ENCODE assay signal across 18 mouse cellular contexts in the genomic region with DNA sequence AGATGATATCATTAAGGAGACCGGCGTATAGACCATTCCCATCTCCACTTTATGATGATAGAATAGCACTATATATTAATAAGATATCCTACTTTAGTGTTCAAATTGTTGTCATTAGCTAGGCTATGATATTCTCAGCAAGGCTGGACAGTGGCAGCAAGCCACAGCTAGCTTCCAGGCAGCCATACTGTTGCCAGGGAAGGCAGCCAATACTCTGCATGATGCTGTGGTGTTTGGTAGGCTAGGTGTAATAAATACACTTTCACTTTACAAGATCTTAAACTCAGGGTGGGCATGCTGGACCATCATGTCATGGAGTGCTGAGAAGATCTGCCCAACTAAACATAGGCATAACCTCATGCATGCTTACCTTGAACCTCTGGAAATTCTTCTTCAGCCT.
DNase-seq lines count a peak whose midpoint lies in the region; TF ChIP-seq lines count a peak whose summit lies in the region.
"Had no signal": no experiment of that assay in that cellular context is flagged by ENCODE, and none has a peak within 500 bp of the region (broad histone marks: within the 10 kb centered on the region; RNA-seq: fewer than 3 reads in every experiment).

No protein-coding gene starts in this region.

- H3K4me1 ChIP-seq in cerebellum, adult 2 months (ENCODE audit: control insufficient read depth, insufficient read depth, low read length) = no peaks in the 10 kb centered on the region; the same call in 1 of the 2 replicates
- H3K4me1 ChIP-seq in heart, adult 2 months (ENCODE audit: control insufficient read depth, insufficient read depth, low read length) = no peaks in the 10 kb centered on the region
- H3K4me1 ChIP-seq: forebrain, embryonic 10.5 days; forebrain, embryonic 13.5 days; hindbrain, embryonic 12.5 days; hindbrain, embryonic 15.5 days had no signal

- intact Hi-C loops in heart, adult 2 months (cut with DNase I) = no loop called here
- intact Hi-C loops in heart, postnatal 25 days (cut with DNase I) = no loop called here

- no peaks in the 10 kb centered on the region for H3K36me3 ChIP-seq in heart, adult 2 months (ENCODE audit: control insufficient read depth, insufficient read depth, low read length)
- H3K36me3 ChIP-seq: forebrain, embryonic 10.5 days; heart, embryonic 13.5 days; hindbrain, embryonic 12.5 days; hindbrain, embryonic 15.5 days had no signal

- DNase-seq in cerebellum, adult 2 months = peak; percentile 24 to 39
- DNase-seq in cerebellum, adult 9-11 months = no peak
- DNase-seq in cerebellum, postnatal 25 days = peak; percentile 60 to 73
- DNase-seq in cerebellum, adult 18-20 months = no peak
- peak; percentile 9 to 25 for DNase-seq in heart, adult 2 months
- DNase-seq in heart, postnatal 25 days (ENCODE audit: low spot score) = no peak
- peak; percentile 25 for DNase-seq in heart, postnatal 4 days
- no peak for DNase-seq in heart, adult 11 months
- DNase-seq: adrenal gland, adult 8-10 months; adrenal gland, postnatal 25 days; gastrocnemius, postnatal 10 days; gastrocnemius, postnatal 36 days; kidney, adult 2 months had no signal

- no peak for TF ChIP-seq EP300 in heart, adult 2 months (IDR thresholded peaks at IDR 0.05; ENCODE audit: insufficient read depth, low read depth, low read length)

- H3K79me2 ChIP-seq in heart, adult 2 months (replicated peaks; ENCODE audit: control insufficient read depth, insufficient read depth, low read length) = no peaks in the 10 kb centered on the region

- TF ChIP-seq CTCF in cerebellum, adult 2 months (IDR thresholded peaks at IDR 0.05; ENCODE audit: borderline replicate concordance, insufficient read depth, low read depth, low read length) = no peak
- TF ChIP-seq CTCF in heart, adult 2 months (IDR thresholded peaks at IDR 0.05) = no peak

- H3K9ac ChIP-seq in heart, adult 2 months (ENCODE audit: low read depth, low read length) = no peak overlapping the region
- H3K9ac ChIP-seq: forebrain, embryonic 13.5 days; heart, embryonic 13.5 days; hindbrain, embryonic 12.5 days; hindbrain, embryonic 15.5 days had no signal

- no peak overlapping the region for H3K4me3 ChIP-seq in cerebellum, adult 2 months (replicated peaks; ENCODE audit: insufficient read depth, low read depth, low read length)
- H3K4me3 ChIP-seq in heart, adult 2 months = no peak overlapping the region
- H3K4me3 ChIP-seq: forebrain, embryonic 10.5 days; forebrain, embryonic 13.5 days; heart, embryonic 13.5 days; hindbrain, embryonic 12.5 days; hindbrain, embryonic 15.5 days had no signal

- no peak overlapping the region for H3K27ac ChIP-seq in cerebellum, adult 2 months (ENCODE audit: insufficient read depth, low read length)
- no peak overlapping the region for H3K27ac ChIP-seq in heart, adult 2 months
- H3K27ac ChIP-seq: forebrain, embryonic 10.5 days; forebrain, embryonic 13.5 days; heart, embryonic 13.5 days; hindbrain, embryonic 12.5 days; hindbrain, embryonic 15.5 days had no signal

- TF ChIP-seq POLR2A in cerebellum, adult 2 months (IDR thresholded peaks at IDR 0.05; ENCODE audit: borderline replicate concordance, insufficient read depth, low read length) = no peak
- TF ChIP-seq POLR2A in heart, adult 2 months (IDR thresholded peaks at IDR 0.05; ENCODE audit: insufficient read depth, low read depth, low read length) = no peak

- H3K27me3 ChIP-seq in cerebellum, adult 2 months (ENCODE audit: control insufficient read depth, insufficient read depth, low read length) = no peaks in the 10 kb centered on the region; the same call in 1 of the 2 replicates
- no peaks in the 10 kb centered on the region for H3K27me3 ChIP-seq in heart, adult 2 months (ENCODE audit: control insufficient read depth, insufficient read depth, low read length)
- H3K27me3 ChIP-seq: forebrain, embryonic 13.5 days; heart, embryonic 13.5 days; hindbrain, embryonic 12.5 days; hindbrain, embryonic 15.5 days had no signal

- WGBS in cerebellum, adult 2 months = 95% methylated on average over 2 of the region's 2 CpGs
- WGBS in heart, adult 2 months = 83% methylated on average over 2 of the region's 2 CpGs

Comparison
In these comparisons a context has a peak if more than half of its experiments do, and no peak if none do; other contexts are left out.
1. DNase-seq: peak in cerebellum, adult 2 months (2 of 2), cerebellum, postnatal 25 days (2 of 2), heart, adult 2 months (2 of 2) and heart, postnatal 4 days (single experiment); none in cerebellum, adult 9-11 months (single experiment), cerebellum, adult 18-20 months (0 of 2), heart, postnatal 25 days (single experiment) and heart, adult 11 months (single experiment).